Comparison of ENCODE assay signal across 30 mouse cellular contexts in the genomic region with DNA sequence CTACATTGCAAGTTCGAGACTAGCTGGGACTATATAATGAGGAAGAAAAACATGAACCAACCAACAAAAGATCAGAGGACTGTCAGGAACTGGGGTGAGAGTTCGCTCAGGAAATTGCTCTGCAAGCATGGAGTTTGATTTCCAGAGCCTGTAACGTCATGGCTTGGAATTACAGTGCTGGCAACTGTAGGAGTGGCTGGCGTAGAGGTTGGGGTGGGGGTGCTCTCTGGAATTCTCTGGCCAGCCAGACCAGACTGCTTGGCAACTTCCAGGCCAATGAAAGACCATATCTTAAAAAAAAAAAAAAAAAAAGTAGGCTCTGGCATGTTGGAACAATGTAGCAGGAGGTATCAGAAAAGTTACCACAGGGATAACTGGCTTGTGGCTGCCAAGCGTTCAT. TPM values are rescaled to one million over a fixed set of nuclear protein-coding genes. Genes with fewer than 3 reads are reported as not detected.
"Had no signal": no experiment of that assay in that cellular context is flagged by ENCODE, and none has a peak within 500 bp of the region (broad histone marks: within the 10 kb centered on the region; RNA-seq: fewer than 3 reads in every experiment).

No protein-coding gene starts in this region.

- H3K9ac ChIP-seq: limb, embryonic 13.5 days; liver, embryonic 12.5 days; liver, embryonic 15.5 days; lung, embryonic 15.5 days; midbrain, embryonic 13.5 days; neural tube, embryonic 13.5 days had no signal

- H3K4me1 ChIP-seq: limb, embryonic 13.5 days; midbrain, embryonic 10.5 days; midbrain, embryonic 13.5 days had no signal

- ATAC-seq: liver, embryonic 12.5 days; midbrain, embryonic 13.5 days; midbrain, embryonic 16.5 days had no signal

- H3K27ac ChIP-seq: kidney, postnatal 0 days; layer of hippocampus, adult 2 months; limb, embryonic 10.5 days; limb, embryonic 13.5 days; liver, embryonic 12.5 days; liver, embryonic 15.5 days; lung, embryonic 15.5 days; midbrain, embryonic 10.5 days; midbrain, embryonic 13.5 days; neural tube, embryonic 13.5 days; stomach, postnatal 0 days had no signal

- DNase-seq: kidney, adult 9 months; layer of hippocampus, adult 9-11 months; liver; lung, adult 18-20 months; lung, postnatal 10 days; lung, postnatal 36 days; thymus, adult 2 months; thymus, postnatal 14 days; thymus, postnatal 4 days had no signal

- H3K27me3 ChIP-seq: limb, embryonic 13.5 days; lung, embryonic 15.5 days; midbrain, embryonic 13.5 days; neural tube, embryonic 13.5 days had no signal

- H3K4me2 ChIP-seq: limb, embryonic 13.5 days; liver, embryonic 12.5 days; liver, embryonic 15.5 days; lung, embryonic 15.5 days; midbrain, embryonic 13.5 days; neural tube, embryonic 13.5 days had no signal

- H3K4me3 ChIP-seq: layer of hippocampus, adult 2 months; limb, embryonic 10.5 days; limb, embryonic 13.5 days; liver, embryonic 12.5 days; liver, embryonic 15.5 days; lung, embryonic 15.5 days; megakaryocyte, embryonic 14.5 days; midbrain, embryonic 10.5 days; midbrain, embryonic 13.5 days; myocyte; neural tube, embryonic 13.5 days had no signal

- H3K36me3 ChIP-seq: limb, embryonic 10.5 days; limb, embryonic 13.5 days; liver, embryonic 12.5 days; liver, embryonic 15.5 days; lung, embryonic 15.5 days; midbrain, embryonic 10.5 days; midbrain, embryonic 13.5 days; neural tube, embryonic 13.5 days had no signal

- H3K9me3 ChIP-seq: limb, embryonic 10.5 days; limb, embryonic 13.5 days; liver, embryonic 12.5 days; liver, embryonic 15.5 days; lung, embryonic 15.5 days; midbrain, embryonic 10.5 days; midbrain, embryonic 13.5 days; neural tube, embryonic 13.5 days had no signal

RNA-seq across cellular contexts. Expression of gene Calcoco2, which starts 31.0 kb away (rescaled TPM):
- total RNA-seq: layer of hippocampus, adult 2 months; layer of hippocampus, postnatal 25 days; left cerebral cortex, adult 18-20 months; left cerebral cortex, postnatal 25 days; monocyte, adult 5-6 weeks; neutrophil, adult 5-6 weeks had no signal
- polyA plus RNA-seq: kidney, postnatal 0 days; large intestine, adult 2 months; limb, embryonic 10.5 days; limb, embryonic 13.5 days; liver, embryonic 12.5 days; liver, embryonic 15.5 days; midbrain, embryonic 10.5 days; midbrain, embryonic 13.5 days; midbrain, embryonic 16.5 days; myocyte; neural tube, embryonic 13.5 days; stomach, embryonic 14.5 days; stomach, postnatal 0 days; thymus, adult 2 months had no signal

RNA-seq across cellular contexts. Expression of gene Ttll6, which starts 52.9 kb away (rescaled TPM):
- total RNA-seq: left cerebral cortex, postnatal 25 days; monocyte, adult 5-6 weeks; neutrophil, adult 5-6 weeks had no signal
- polyA plus RNA-seq: limb, embryonic 10.5 days; limb, embryonic 13.5 days; liver, embryonic 12.5 days; liver, embryonic 15.5 days; midbrain, embryonic 10.5 days; myocyte; neural tube, embryonic 13.5 days had no signal
